Mouse (Mus musculus): ENCODE measurements around the gene Reg4. TPM values are rescaled to one million over a fixed set of nuclear protein-coding genes. Genes with fewer than 3 reads are reported as not detected.

The Reg4 gene
- polyA plus RNA-seq, 1 experiment from 2014 or later, result not detected

GRCm38 (mm10) chr3:98242051-98242450 is 20.1 kb downstream of the Reg4 start:
- whole genome bisulfite sequencing, result 85% methylated on average over 3 of the region's 3 CpGs
- no peak overlapping the region for H3K4me2 ChIP-seq (replicated peaks)
- no peaks in the 10 kb centered on the region for H3K27me3 ChIP-seq
- no peak for ATAC-seq (ENCODE audit: low FRiP score, low read depth)
- no peaks in the 10 kb centered on the region for H3K9me3 ChIP-seq
- no peaks in the 10 kb centered on the region for H3K36me3 ChIP-seq
- no peak overlapping the region for H3K27ac ChIP-seq
- no peak overlapping the region for H3K4me3 ChIP-seq
- H3K4me1 ChIP-seq, result peaks cover 4% of the 10 kb centered on the region
- H3K9ac ChIP-seq, result no peak overlapping the region

DNA sequence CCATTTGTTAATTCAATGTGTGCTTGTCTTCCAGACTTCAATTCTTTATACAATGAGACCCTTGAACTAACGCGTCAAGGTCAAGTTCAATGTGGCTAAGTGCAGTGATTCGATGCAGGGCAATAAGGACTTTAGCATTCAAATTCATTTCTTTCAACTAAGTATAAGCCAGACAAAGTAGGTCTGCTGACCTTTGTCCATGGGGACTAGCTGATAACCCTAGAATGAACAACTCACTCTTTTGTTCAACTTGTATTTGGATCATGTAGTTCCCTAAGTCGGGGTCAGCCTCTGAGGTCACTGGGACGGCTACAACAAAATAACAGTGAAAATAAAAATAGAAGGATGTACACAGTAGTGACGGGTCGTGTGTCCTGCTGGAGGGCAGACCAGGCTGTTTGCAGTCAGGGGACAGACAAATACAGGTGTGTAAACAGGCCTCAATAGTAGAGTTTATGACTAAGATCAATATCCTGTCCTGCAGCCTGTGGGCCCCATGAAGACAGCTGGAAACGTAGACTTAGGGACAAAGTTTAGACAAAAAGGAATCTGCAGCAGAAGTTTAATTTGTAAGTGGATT is 20.6 kb downstream of the Reg4 start:
- H3K4me2 ChIP-seq (replicated peaks), result no peak overlapping the region
- no peak overlapping the region for H3K4me3 ChIP-seq
- peaks cover 5% of the 10 kb centered on the region for H3K4me1 ChIP-seq
- H3K36me3 ChIP-seq, result no peaks in the 10 kb centered on the region
- no peak overlapping the region for H3K27ac ChIP-seq
- H3K27me3 ChIP-seq, result no peaks in the 10 kb centered on the region
- no peak overlapping the region for H3K9ac ChIP-seq
- no peak for ATAC-seq (ENCODE audit: low FRiP score, low read depth)
- 76% methylated on average over 8 of the region's 8 CpGs for WGBS
- H3K9me3 ChIP-seq, result no peaks in the 10 kb centered on the region

DNA sequence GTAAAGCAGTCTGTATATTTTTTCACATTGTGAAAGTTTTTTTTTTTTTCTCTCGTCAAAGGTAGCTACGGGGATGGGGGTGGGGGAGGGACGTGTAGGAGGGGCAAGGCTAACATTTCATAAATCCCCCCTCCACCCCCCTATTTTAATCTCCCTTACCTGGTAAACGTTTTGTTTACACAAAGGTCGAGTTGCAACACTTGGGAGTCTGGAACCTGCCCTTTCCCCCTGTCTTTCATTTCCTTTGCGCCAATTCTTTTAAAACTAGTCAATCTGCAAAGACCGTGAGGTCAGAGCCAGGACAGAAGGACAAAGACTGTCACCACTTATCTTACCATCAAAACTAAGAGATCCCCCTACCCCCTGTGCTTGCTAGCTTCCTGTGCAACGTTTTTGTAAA is 23.9 kb downstream of the Reg4 start:
- H3K4me2 ChIP-seq (replicated peaks), result no peak overlapping the region
- no peak overlapping the region for H3K9ac ChIP-seq
- no peak overlapping the region for H3K4me3 ChIP-seq
- no peaks in the 10 kb centered on the region for H3K36me3 ChIP-seq
- ATAC-seq (ENCODE audit: low FRiP score, low read depth), result no peak
- H3K27ac ChIP-seq, result no peak overlapping the region
- H3K27me3 ChIP-seq, result no peaks in the 10 kb centered on the region
- H3K9me3 ChIP-seq, result no peaks in the 10 kb centered on the region
- 29% methylated on average over 8 of the region's 8 CpGs for WGBS
- H3K4me1 ChIP-seq, result peaks cover 5% of the 10 kb centered on the region

GRCm38 (mm10) chr3:98246985-98247751 is 25.2 kb downstream of the Reg4 start:
- Histone ChIP-seq H3K4me2 (replicated peaks) (no peak overlapping the region), H3K4me3 (no peak overlapping the region), H3K4me1 (peaks cover 5% of the 10 kb centered on the region), H3K36me3 (no peaks in the 10 kb centered on the region), H3K9ac (no peak overlapping the region), H3K27me3 (no peaks in the 10 kb centered on the region), H3K9me3 (0 out of 2 replicates have a peak, but pooled peaks cover under 1% of the 10 kb centered on the region), H3K27ac (no peak overlapping the region)
- 61% methylated on average over 7 of the region's 7 CpGs for WGBS
- ATAC-seq (ENCODE audit: low FRiP score, low read depth), result no peak

- no peak for ATAC-seq (ENCODE audit: low FRiP score, low read depth)
- 80% methylated on average over 2 of the region's 2 CpGs for WGBS
- H3K9ac ChIP-seq, result no peak overlapping the region
- H3K4me2 ChIP-seq (replicated peaks), result no peak overlapping the region
- H3K4me3 ChIP-seq, result no peak overlapping the region
- peaks cover 5% of the 10 kb centered on the region for H3K4me1 ChIP-seq
- H3K36me3 ChIP-seq, result no peaks in the 10 kb centered on the region
- H3K9me3 ChIP-seq, result 0 out of 2 replicates have a peak, but pooled peaks cover 11% of the 10 kb centered on the region
- no peaks in the 10 kb centered on the region for H3K27me3 ChIP-seq
- no peak overlapping the region for H3K27ac ChIP-seq
Measured at GRCm38 (mm10) chr3:98249378-98249777, 27.4 kb downstream of the Reg4 start.

GRCm38 (mm10) chr3:98249833-98250448 is 28.0 kb downstream of the Reg4 start:
- H3K36me3 ChIP-seq, result no peaks in the 10 kb centered on the region
- H3K4me1 ChIP-seq, result peaks cover 5% of the 10 kb centered on the region
- H3K4me2 ChIP-seq (replicated peaks), result no peak overlapping the region
- H3K9me3 ChIP-seq, result 0 out of 2 replicates have a peak, but pooled peaks cover 11% of the 10 kb centered on the region
- H3K9ac ChIP-seq, result no peak overlapping the region
- H3K4me3 ChIP-seq, result no peak overlapping the region
- ATAC-seq (ENCODE audit: low FRiP score, low read depth), result no peak
- H3K27ac ChIP-seq, result no peak overlapping the region
- no peaks in the 10 kb centered on the region for H3K27me3 ChIP-seq
- 70% methylated on average over 11 of the region's 11 CpGs for WGBS

DNA sequence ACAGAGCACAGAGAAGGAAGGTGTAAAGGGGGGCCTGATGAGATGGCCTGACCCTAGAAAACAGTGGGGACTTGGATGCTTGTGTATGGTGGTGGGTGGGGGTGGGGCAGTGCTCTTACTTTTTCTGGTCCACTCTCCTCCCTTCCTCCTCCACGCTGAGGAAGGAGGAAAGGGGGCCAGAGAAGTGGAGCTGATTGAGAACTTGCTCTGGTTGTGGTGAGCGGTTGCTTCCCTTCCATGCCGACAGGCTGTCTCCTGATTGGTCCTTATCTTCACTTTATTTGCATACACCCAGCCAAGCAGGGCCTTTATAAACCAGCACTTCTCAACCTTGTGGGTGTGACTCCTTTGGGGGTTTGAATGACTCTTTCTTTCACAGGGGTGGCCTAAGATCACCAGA is 32.1 kb downstream of the Reg4 start:
- no peaks in the 10 kb centered on the region for H3K36me3 ChIP-seq
- H3K4me2 ChIP-seq (replicated peaks), result no peak overlapping the region
- no peak overlapping the region for H3K9ac ChIP-seq
- no peak for ATAC-seq (ENCODE audit: low FRiP score, low read depth)
- 75% methylated on average over 2 of the region's 3 CpGs for whole genome bisulfite sequencing
- H3K9me3 ChIP-seq, result 0 out of 2 replicates have a peak, but pooled peaks cover 11% of the 10 kb centered on the region
- H3K27ac ChIP-seq, result no peak overlapping the region
- peaks cover 3% of the 10 kb centered on the region; the same call in 1 of the 2 replicates for H3K4me1 ChIP-seq
- no peaks in the 10 kb centered on the region for H3K27me3 ChIP-seq
- H3K4me3 ChIP-seq, result no peak overlapping the region

- H3K27ac ChIP-seq, result 0 out of 2 replicates have a peak overlapping the region, but pooled peaks have one; percentile 33
- H3K9me3 ChIP-seq, result 0 out of 2 replicates have a peak, but pooled peaks cover 11% of the 10 kb centered on the region
- ATAC-seq (ENCODE audit: low FRiP score, low read depth), result no peak
- no peak overlapping the region for H3K4me2 ChIP-seq (replicated peaks)
- H3K36me3 ChIP-seq, result no peaks in the 10 kb centered on the region
- no peak overlapping the region for H3K4me3 ChIP-seq
- 84% methylated on average over 8 of the region's 8 CpGs for WGBS
- peaks cover 3% of the 10 kb centered on the region; the same call in 1 of the 2 replicates for H3K4me1 ChIP-seq
- no peaks in the 10 kb centered on the region for H3K27me3 ChIP-seq
- no peak overlapping the region for H3K9ac ChIP-seq
Measured at GRCm38 (mm10) chr3:98254656-98255583, 33.0 kb downstream of the Reg4 start.

DNA sequence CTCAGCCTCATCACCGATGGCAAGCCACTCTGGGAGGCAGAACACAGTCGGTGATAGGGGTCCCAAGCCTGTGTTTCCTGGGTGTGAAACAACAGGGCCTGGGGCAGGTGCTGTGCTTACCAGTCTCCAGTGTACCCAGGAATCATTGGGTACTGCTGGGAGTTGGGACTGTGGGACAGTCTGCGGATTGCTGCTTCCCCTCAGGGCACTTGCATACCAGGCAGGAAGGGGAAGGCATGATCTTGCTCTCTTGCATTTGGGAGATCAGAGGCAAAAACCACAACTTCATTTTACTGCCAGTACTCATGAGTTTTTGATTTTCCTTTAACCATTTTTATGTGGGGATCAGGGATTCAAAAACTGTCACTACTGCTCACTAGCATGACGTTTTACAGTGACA is 36.8 kb downstream of the Reg4 start:
- no peak overlapping the region for H3K27ac ChIP-seq
- no peak overlapping the region for H3K4me3 ChIP-seq
- no peak for ATAC-seq (ENCODE audit: low FRiP score, low read depth)
- WGBS, result 68% methylated on average over 4 of the region's 4 CpGs
- no peaks in the 10 kb centered on the region for H3K27me3 ChIP-seq
- H3K9me3 ChIP-seq, result no peaks in the 10 kb centered on the region
- H3K36me3 ChIP-seq, result no peaks in the 10 kb centered on the region
- H3K9ac ChIP-seq, result no peak overlapping the region
- H3K4me1 ChIP-seq, result peaks cover 3% of the 10 kb centered on the region; the same call in 1 of the 2 replicates
- H3K4me2 ChIP-seq (replicated peaks), result no peak overlapping the region

DNA sequence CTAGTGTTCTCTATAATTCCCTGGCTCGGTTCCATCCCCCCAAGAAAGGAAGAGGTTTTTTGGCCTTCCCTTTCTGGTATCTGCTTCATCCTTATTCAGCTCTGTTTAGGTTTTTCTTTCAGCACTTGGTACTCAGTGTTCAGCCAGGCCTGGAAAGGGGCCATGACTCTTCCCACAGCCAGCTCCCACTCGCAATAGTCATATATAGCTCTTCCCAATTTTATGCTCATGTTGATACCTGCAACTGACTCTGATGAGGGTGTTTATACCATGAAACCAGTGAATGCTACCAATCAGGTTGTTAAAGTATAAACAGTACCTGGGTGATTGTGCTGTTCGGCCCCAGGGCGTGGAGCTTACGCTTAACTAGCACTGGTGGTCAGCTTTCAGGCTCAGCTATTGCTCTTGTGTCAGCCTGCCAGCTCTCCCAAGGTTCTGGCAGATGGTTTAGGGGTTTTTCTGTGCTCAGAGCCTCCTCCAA is 37.4 kb downstream of the Reg4 start:
- no peak overlapping the region for H3K27ac ChIP-seq
- H3K9me3 ChIP-seq, result no peaks in the 10 kb centered on the region
- WGBS, result 71% methylated on average over 5 of the region's 5 CpGs
- H3K27me3 ChIP-seq, result no peaks in the 10 kb centered on the region
- H3K4me3 ChIP-seq, result no peak overlapping the region
- no peak overlapping the region for H3K9ac ChIP-seq
- no peak overlapping the region for H3K4me2 ChIP-seq (replicated peaks)
- no peaks in the 10 kb centered on the region for H3K36me3 ChIP-seq
- peaks cover 3% of the 10 kb centered on the region; the same call in 1 of the 2 replicates for H3K4me1 ChIP-seq
- no peak for ATAC-seq (ENCODE audit: low FRiP score, low read depth)

- Histone ChIP-seq H3K27me3 (no peaks in the 10 kb centered on the region), H3K4me3 (no peak overlapping the region), H3K9ac (no peak overlapping the region), H3K4me2 (replicated peaks) (no peak overlapping the region), H3K36me3 (no peaks in the 10 kb centered on the region), H3K9me3 (no peaks in the 10 kb centered on the region), H3K27ac (no peak overlapping the region), H3K4me1 (peaks cover 3% of the 10 kb centered on the region; the same call in 1 of the 2 replicates)
- no peak for ATAC-seq (ENCODE audit: low FRiP score, low read depth)
- WGBS, result 86% methylated on average over 3 of the region's 3 CpGs
Measured at GRCm38 (mm10) chr3:98260534-98260933, 38.6 kb downstream of the Reg4 start.

Data from limb, embryonic 13.5 days (tissue).